Mouse (Mus musculus): ENCODE measurements around the gene Coa5. TPM values are rescaled to one million over a fixed set of nuclear protein-coding genes. Genes with fewer than 3 reads are reported as not detected.

Gene Coa5
- polyA plus RNA-seq, 1 experiment from 2014 or later = 65.7 TPM

Other genes starting within 250 kb of the Coa5 start
- not detected in 3 replicates for gene Cnga3, start 215.7 kb downstream of the Coa5 start, polyA plus RNA-seq (2018)
- gene Inpp4a, start 130.2 kb downstream of the Coa5 start, polyA plus RNA-seq (2018) = 13.9 to 36.0 TPM (median 22.9 TPM) in 3 replicates
- gene Unc50, start within 50 bp of the Coa5 start, polyA plus RNA-seq (2018) = 36.9 to 85.7 TPM (median 64.5 TPM) in 3 replicates
- gene Mgat4a, start 110.9 kb upstream of the Coa5 start, polyA plus RNA-seq (2018) = 9.6 to 16.8 TPM (median 15.0 TPM) in 3 replicates